Mouse (Mus musculus) urinary bladder, postnatal 4 days (tissue): Measurements from ENCODE around the gene Klhl2.

ENCODE experiments used
- DNase-seq, 2 experiments: peaks; one replicate each; pipeline ENCODE4 v3.0.0; 2021 to 2022; ENCODE audit warnings: low spot score in 2 of 2

The Klhl2 gene

DNA sequence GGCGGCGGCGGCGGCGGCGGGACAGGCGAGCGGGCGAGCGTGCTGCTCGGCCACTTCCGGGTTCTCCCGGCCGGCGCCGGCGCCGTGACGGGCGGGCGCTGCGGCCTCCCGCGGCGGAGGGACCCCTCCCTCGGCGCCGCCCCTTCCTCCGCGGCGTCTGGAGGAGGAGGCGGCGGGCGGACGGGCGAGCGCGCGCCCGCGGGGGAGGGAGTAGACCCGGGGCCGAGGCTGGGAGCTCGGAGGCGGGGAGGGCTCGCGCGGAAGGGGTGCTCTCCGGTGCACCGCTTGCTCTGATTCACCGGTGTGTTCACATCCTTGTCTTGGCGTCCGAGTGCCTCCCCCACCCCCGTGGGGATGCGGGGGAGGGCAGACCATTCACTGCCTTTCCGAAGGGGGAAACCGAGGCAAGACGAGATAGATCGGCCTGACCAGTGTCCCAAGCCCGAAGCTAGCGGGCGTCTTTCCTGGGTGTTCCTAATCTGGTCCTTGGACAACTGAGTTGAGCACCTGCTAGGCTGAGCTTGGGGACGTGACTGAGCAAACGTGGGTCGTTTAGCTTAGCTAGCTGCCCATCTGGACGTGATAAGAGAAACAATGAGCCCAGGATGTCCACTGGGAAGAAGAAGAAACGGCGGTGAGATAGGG, at the start of gene Klhl2:
Gene Klhl2, minus strand, starts transcription at position 121 of the 645 bp plus-strand sequence.
- DNase-seq = peak; percentile 71 to 73

DNA sequence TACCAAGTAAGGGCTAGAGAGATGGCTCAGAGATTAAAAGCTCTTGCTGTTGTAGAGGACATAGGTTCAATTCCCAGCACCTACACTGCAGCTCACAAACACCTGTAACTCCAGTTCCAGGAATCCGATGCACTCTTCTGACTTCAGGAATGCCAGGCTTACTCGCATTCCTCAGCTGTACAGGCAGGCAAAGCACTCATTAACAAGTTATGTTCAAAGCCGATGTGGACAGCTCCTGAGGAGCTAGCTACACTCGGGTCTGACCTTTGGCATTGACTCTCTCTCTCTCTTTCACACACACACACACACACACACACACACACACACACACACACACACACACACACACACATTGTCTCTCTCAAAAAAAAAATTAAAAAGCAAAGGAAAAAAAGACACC, 48.9 kb upstream of the Klhl2 start:
- DNase-seq = no peak

DNA sequence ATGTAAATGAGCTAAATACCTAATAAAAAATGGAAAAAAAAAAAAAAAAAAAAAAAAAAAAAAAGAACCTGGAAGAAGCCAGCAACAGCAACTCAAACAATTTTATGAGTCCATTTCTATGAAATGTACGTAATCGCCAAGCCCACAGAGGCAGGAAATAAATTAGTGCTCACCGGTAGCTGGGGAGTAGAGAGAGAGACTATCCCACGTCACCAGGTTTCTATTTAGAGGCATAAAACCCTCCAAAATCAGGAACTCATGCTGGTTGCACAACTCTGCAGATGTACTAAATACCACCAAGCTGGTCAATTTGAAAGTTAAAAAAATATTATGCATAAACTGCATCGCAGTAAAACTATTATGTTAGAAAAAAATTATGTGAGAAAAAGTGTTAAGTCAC, 46.9 kb upstream of the Klhl2 start:
- no peak for DNase-seq

DNA sequence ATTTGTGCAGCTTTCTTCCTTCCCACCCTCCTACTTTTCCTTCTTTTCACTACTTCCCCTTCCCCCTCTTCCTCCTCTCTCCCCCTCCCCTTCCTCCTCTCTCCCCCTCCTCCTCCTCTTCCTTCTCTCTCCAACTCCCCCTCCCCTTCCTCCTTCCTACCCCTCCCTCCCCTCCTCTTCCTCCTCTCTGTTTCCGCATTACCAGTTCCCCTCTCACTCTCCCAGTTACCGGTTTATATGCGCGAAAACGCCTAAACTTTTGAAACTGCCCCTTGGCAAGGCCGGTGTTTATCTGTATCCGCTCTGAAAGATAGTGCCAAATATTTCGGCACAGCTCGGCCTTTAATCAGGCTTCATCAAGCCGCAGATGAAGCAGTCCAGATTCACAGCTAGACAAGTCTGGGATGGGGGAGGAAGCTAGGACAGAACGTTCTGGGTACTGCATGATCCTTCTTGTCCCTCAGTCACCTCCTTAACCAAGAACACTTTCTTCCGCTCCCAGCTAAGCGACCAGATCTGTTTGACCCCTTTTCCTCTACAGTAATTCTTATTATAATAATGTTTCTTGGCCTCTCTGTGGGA, 30.9 kb upstream of the Klhl2 start:
- peak in 1 of 2 experiments; percentile 27 for DNase-seq

DNA sequence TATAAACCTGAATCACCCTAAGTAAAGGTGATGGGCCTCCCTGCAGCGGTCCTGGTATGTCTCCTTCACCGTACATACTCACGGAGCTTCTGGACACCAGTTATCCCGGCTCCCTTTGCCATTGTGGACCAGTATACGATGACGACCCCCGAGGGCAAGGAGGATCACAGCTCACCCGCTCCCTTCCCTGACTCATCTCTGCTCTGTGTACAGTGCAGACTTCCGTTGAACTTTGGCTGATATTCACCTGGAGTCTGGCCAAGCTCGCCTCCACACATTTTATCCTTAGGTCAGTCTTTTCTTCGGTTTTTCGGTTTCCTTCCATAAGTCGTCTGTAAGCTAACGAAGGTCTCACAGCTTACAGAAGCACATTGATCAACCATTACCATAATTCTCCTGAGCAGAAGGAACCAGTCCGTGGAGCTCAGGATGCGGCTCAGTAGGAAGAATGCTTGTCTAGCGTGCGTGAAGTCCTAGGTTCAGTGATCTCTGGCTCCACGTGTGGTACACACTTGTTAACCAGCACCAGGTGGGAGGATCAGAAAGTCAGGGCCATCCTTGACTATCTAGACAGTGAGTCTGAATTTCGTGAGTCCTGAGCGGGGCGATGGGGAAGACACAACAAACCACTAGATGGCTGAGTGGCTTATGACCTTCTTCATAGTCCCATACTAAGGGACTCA, 28.0 kb upstream of the Klhl2 start:
- DNase-seq = no peak

DNA sequence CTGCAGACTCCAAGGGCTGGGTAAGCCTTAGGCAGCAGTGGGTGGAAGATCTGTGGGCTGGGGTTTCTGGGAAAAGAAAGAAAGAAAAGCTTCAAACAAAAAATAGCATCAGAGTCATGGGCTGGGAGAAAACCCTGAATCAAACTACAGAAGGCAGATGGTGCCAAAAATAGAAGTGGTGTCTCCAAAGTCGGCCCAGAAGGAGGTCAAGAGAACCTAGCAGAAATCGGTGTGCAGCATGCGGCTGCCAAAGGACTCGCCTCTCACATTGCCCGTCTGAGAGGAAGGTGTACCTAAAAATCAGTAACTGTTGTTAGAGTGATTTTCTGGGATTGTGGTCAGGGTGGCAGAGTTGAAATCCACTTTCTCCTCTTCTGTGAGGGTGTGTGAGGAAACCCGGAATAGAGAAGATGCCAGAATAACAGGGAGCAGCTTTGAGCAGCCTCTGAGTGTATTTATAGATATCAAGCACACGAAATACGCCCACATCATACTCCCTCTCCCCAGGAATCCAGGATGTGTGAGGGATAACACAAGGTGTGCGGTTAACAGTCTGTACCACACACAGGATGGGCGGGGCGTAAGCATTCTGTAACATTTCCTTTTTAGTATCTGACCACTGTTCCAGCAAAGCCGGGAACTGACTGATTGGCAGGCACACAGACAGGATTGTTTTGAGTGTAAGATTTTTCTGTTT, 21.8 kb upstream of the Klhl2 start:
- no peak for DNase-seq

DNA sequence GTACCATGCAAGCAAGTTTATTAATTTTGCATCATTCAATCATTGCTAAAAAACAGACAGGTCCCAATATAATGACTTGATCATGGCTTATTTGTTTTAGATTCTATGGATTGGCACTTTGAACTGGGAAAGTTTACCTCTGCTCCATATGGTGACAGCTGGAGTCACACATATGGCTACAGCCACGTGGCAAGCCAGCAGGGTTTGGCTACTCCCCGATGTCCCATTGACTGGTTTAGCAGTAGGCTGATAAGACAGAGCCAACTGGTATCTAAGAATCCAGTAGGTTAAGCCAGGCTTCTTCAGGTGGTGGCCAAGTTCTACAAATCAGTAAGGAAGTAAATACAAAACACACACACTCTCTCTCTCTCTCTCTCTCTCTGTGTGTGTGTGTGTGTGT, 20.4 kb upstream of the Klhl2 start:
- DNase-seq = no peak

DNA sequence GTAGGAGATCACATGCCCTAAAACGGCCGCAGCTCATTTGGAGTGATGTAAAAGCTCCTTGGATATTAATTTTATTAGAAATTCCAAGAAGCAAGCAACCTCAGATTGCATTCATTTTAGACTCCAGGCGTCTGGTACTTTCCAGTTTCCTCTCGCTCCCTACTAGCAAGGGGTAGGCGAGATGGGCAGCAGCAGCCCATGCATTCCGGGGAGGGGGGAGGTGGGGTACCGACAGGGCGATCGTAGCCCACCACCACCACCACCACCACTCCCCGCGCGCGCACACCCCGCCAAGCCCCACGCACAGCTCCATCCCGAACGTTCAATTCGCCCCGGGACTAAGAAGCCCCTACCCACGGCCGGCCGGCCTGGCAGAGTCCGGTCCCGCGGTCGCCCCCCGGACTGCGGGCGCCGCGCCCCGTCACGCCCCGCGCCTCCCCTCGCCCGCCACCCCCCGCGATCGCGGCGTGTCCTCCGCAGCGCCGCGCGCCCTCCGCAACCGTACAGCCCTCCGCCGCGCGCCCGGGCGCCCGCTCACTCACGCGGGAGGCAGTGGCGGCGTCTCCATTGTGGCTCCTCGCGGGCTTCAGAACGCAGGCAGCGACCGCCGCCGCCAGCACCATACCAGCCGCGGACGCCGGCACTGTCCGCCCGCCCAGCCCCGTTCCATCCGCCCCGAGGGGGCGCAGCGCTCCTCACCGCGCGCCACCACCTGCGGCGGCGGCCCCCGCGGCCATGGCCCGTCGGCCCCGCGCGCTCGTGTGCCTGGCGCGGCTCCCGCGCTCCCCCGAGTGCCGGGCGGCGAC, 523 bp downstream of the Klhl2 start:
- DNase-seq = peak in 1 of 2 experiments; percentile 36

DNA sequence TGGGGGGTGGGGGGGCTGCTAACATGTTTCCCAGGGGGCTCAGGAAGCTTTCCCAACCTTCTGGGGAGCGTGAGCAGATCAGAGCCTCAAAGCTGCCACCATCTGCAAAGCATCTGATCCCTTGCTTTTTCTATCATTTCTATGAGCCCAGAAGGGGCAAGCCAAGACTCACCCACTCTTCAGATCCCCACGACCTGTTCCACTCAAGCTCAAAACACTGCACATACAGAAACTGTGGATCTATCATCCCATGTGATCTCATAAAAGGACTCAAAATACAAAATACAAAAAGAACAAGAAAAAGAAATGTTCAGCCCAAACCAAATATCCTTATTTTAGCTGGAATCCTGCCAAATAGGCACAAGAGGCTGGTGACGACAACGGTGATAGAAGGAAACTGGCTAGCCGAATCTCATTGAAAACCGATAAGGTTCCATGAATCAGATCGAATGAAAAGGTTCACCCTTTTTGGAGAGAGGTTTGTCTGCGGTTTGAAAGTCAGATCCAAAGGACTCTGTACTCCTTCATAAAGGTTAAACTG, 1.5 kb downstream of the Klhl2 start:
- no peak for DNase-seq

DNA sequence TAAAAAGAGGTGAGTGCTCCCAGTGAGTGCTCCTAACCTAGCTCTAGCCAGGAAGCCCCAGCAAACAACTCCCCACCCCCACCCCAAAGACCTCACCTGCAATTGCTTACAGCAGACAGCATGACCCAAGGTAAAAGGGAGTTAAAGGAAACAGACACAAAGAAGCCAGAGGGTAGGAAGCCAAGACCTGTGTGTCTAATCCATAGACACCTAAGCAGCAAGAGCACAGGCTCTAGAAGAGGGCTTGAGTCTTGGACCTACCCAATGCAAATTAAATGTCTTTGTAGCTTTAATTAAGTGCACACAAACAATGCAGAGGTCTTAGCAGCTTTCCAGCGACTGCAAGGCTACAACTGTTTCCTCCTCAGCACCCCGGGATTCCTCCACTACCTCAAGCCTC, 2.2 kb downstream of the Klhl2 start:
- DNase-seq = no peak

DNA sequence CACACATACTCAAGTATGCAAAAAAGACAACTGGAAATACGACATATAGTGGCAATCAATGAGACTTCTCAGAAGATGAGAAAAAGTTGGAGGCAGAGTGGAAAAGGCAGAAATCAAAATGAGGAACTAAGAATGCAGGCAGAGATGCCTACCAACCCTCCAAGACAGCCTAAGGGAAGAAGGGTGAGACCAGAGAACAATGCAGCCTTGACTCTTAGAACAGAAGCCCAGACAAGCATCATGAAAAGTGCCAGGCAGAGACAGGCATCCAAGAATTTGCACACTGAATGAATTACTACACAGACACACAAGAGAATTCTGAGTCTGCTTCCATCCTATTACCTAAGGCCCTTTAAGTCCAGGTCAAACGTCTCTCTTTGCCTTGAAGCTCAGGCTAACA, 2.6 kb downstream of the Klhl2 start:
- no peak for DNase-seq

DNA sequence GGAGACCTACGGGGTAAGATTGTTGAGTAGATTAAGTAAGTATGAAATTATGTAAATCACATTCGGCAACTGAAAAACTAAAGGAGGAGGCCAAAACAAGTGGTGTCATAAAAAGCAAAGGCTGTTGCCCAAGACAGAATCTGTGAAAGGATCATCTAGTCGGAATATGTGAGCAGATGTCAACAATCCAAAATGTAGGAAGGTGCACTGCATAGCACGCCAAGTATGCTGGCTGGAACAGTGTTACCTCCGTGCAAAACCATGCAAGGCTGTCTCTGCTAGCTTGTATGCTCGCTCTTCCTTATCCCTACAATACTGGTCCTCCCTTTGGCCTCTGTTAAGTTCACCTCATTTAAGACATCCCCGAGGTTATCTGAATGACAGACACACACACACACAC, 4.5 kb downstream of the Klhl2 start:
- DNase-seq = no peak

DNA sequence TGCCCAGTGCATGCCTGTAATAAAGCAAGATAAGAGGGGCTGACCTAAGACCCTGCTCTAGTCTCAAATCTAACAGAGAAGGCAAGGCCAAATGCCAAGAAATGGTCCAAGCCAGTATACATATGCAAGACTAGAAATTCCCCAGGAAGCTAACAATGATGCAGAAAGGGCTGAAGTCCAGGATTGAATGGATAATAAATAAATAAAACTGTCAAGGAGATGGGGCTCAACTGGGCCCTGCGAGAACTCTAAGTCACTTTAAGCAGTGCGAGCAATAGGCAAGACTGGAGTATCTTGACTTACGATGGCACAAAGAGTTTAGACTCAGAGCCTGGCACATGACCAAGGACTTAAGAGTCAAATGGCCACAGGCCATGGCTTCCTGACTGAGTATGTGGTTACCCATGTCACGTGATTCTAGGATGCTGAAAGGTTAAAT, 5.8 kb downstream of the Klhl2 start:
- no peak for DNase-seq

DNA sequence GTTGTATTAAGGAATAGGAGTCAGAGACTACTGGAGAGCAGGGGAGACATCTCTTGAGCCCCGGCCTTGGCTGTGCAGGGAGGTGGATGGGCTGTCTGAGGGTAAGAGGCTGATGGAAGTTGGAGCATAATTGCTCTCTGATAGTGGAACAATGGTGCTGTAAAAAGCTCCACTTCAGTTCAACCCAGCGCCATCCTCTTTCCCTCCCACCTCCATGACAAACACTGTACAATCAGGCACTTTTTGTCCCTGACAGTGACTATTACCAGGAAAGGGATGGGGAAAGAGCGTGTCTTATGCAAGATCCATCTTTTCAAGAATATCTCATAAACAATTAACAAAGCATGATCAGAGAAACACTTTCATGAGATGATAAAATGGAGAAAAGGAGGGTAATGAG, 6.6 kb downstream of the Klhl2 start:
- no peak for DNase-seq

DNA sequence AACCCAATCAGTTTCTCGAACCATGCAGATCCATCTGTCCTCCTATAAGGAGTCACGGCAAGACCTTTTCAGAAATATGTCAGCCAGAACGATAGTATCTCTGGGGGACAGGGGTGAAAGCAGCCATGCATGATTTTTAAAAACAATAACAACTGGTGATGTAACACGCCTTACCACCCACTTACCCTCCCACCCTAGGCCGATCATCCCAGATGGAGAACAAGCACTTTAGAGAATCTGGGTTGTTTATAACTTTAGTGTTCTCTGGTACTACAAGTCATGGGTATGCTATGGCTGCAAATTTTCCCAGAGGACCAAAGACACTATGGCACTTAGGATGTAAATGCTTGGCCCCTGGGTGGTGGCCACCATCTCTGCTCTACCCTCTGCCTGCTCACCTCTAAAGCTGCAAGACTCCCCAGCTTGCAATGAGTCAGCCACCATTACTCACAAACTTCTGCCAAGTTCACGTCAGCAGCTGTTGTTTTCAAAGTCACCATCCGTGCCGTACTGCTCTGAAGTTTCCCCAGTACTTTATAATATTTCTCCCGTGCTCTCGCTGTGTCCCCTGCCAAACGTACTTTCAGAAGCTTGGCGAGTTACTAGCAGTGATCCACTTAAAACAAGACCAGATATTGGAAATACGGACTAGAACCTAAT, 7.9 kb downstream of the Klhl2 start:
- no peak for DNase-seq

DNA sequence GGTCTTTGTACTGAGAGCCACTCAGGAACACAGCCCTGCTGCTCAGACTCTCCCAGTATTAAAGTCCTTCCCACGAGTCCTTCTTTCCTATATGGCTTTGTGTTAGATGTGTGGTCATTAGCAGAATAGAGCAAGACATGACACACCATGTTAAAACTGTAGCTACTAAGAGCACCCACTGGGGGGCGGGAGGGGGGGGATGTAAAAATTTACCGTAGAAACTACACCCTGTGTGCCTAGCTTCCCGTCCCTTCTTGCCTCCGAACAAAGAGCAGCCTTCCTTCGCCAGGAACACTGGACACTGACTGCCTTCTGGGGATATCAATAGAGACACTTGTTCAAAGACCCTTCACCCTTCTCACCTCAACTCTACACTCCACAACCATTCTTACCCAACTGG, 10.2 kb downstream of the Klhl2 start:
- DNase-seq = no peak

DNA sequence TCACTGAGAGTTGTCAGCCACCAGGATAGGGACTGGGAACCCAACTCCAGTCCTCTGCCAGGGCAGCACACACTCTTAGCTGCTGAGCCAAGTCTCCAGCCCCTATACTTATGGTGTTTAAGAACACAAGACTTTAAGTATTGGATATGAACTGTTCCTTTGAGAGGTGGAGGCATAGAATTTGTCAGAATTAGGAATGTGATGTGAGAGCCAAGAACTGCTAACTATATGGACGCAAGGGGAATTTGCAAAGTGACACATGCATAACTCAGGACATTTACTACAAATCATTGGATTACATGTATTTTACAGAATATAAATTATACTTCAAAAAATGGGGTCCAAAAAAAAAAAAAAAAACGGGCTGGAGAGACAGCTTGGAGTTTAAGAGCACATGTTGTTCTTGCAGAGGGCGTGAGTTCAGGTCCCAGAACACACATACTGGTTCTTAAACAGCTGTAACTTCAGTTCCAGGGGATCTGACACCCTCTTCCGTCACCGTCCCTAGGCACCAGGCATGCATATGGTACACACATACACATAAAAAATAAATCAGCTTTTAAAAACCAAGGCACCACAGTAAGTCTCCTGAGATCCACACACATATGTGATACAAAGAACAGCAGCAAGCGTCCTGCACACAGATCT, 14.2 kb downstream of the Klhl2 start:
- no peak for DNase-seq

DNA sequence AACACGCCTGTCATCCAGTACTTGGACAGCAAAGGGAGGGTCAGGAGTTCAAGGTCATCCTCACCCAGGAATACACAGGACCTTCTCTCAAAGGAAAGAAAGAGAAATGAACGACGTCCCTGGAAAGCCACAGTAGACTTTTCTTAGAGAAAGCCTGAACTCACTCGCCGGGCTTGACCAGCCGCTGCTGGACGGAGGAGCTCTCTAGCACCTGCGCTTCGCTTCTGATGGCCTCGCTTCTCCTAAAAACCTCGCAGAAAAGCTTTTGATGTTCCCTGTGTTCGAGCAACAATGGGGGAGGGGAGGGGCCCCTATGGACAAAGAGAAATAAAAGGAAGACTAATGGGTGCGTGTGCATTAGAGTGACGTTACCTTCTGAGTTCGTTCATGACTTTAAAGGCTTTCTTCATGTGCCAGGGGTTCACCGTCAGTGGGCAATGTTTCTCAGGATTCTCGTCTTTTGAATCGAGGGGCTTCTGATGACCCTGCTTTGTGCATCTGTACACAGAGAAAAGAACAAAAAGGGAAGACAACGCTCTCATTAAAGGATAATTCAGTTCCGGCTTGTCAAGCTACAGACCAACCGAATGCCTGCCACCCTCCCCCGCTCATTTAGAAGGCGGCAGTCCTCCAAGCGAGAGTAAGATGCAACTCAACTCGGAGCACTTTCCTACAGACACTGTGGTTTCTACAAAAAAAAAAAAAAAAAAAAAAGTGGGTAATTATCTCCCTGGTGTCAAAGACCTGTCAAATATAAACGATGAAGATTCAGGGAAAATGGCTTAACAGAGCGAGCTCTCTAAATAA, 15.5 kb downstream of the Klhl2 start:
- no peak for DNase-seq

DNA sequence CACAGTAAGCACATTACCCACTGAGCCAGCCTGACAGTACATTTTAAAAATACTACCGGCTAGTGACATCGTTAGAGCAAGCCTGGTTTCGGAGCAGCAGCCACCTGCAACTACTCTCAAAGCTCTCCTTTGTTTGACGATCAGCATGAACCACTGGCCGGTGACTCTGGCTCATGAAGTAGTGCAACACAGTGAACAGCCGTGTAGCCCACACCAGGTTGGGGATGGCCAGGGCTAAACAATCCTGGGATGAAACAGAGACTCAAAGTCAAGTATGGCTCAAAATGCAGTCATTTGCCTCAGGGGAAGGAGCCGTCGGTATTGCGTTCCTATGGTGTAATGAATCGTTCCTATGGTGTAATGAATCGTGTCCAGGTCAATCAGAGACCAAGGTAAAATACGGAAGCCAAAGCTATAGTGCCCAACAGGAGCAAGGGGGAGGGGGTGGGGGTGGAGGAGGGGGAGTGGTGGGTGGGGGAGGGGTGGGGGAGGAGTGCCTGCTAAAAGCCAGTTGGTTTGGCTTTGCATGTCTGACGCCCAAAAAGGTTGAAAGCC, 17.2 kb downstream of the Klhl2 start:
- DNase-seq = no peak
